Mouse (Mus musculus) frontal cortex, postnatal 25 days (tissue): ENCODE measurements around the gene Zan.

Experiments used
- DNase-seq, 2 experiments: peaks; one replicate each; pipeline ENCODE4 v3.0.0; 2022; ENCODE audit warnings: low spot score in 2 of 2

The Zan gene

GRCm38 (mm10) chr5:137351394-137351793, 125.5 kb downstream of the Zan start:
- no peak for DNase-seq

GRCm38 (mm10) chr5:137351058-137351380, 125.8 kb downstream of the Zan start:
- no peak for DNase-seq

GRCm38 (mm10) chr5:137350205-137351057, 126.4 kb downstream of the Zan start:
- no peak for DNase-seq

GRCm38 (mm10) chr5:137349384-137350204, 127.3 kb downstream of the Zan start, which contains the start of gene Ephb4:
Ephb4 (plus strand) TSS chr5:137350109.
- DNase-seq = peak in 1 of 2 experiments; percentile 30

- DNase-seq = no peak
Observed at GRCm38 (mm10) chr5:137348482-137349383, 128.1 kb downstream of the Zan start.

- no peak for DNase-seq
Observed at GRCm38 (mm10) chr5:137347856-137348255, 129.0 kb downstream of the Zan start.

DNA sequence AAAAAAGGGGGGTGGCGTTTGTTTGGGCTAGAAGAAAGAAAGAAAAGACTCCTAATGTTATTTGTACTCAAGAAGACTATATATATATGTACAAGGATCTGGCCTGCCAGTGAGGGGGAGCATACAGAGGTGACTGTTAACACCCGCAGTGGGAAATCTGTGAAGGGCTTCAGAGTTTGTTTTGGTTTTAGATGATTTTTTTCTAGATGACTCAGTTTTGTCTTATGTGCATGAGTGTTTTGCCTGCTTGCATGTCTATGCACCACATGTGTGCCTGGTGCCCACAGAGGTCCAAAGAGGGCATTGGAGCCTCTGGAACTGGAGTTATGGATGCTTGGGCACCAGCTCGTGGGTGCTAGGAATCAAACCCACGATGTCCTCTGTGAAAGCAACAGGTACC, 129.9 kb downstream of the Zan start:
- no peak for DNase-seq

- DNase-seq = no peak
Observed at GRCm38 (mm10) chr5:137346388-137346787, 130.5 kb downstream of the Zan start.

DNA sequence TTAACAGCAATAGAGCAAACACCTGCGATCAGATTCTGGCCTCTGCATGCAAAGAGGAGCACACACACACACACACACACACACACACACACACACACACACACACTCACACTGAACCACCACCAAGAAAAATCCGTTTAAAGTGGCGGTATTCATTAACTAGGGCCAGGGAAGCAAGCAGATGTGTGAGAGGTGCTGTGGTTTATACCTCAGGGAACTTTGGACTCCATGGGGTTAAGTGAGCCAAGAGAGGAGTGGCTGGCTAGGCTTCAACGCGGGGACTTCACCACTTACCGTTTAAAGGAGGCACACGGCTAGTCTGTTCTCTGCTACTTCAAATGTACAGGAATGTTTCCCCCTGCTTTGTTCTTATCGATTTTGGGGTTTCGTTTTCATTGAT, 131.0 kb downstream of the Zan start:
- no peak for DNase-seq

- no peak for DNase-seq
Observed at GRCm38 (mm10) chr5:137343869-137344268, 133.0 kb downstream of the Zan start.

DNA sequence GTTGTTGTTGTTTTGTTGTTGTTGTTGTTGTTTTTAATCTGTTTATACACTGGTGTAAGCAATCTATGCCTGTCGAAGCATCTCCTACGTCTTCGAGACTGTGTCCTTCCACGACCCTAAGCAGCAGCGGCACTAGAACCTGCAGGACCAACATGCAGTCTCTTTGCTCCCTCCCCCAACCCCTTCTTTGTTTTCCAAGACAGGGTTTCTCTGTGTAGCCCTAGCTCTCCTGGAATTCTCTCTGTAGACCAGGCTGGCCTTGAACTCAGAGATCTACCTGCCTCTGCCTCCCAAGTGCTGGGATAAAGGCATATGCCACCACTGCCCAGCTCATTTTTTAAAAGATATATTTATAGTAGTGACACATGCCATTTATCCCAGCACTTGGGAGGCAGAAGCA, 133.5 kb downstream of the Zan start:
- no peak for DNase-seq

- no peak for DNase-seq
Observed at GRCm38 (mm10) chr5:137342407-137343012, 134.4 kb downstream of the Zan start.

GRCm38 (mm10) chr5:137340222-137340621, 136.6 kb downstream of the Zan start:
- no peak for DNase-seq

DNA sequence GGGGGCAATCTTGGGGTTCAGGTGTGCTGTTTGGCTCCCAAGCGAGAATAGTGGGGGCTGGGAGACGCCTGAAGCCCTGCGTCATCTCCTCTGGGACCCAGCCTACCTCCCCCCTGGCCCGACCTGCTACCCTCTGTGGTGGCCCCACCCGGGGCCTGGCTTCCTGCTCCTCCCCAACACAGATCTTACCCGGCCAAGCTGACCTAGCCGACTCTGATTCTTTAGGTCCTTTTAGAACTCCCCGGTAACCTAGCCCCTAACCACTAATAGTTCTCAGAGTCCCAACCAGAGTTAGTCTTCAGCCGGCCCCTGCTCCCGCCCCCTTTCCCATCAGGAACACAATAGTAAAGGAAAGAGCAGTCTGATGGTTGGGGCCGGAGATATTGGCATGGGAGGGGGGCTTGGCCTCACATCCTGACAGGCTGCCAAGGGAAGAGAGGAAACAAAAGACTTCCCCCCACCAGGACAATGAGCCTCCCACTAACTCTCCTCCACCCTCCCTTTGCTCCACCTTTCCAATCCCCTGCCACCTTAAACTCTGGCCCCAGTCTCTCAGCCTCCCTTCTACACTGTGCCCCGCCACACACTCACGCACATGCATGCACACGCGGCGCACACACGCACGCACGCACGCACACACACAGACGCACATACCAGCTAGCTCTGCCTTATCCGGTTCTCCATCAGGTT, 137.4 kb downstream of the Zan start:
- no peak for DNase-seq

- DNase-seq = no peak
Observed at GRCm38 (mm10) chr5:137338663-137339289, 138.1 kb downstream of the Zan start.

DNA sequence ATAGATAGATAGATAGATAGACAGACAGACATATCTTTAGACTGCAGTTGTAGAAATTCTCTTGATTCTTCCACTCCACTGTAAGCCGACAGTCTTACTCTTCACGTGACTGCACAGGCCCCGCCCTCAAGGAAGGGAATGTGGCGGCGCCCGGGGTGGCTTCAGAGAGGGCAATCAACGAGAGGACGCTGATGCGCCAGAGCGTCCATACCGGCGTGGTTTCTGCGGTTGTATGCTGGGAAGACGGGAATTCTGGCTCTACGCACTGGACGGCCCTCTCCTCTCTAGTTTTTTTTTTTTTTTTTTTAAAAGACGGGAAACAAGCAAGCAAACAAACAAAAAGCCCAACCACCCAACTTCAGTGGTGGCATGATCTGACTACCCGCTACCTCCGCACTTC, 138.6 kb downstream of the Zan start:
- peak; percentile 69 to 80 for DNase-seq

GRCm38 (mm10) chr5:137337190-137337589, 139.7 kb downstream of the Zan start:
- DNase-seq = no peak

GRCm38 (mm10) chr5:137335066-137335465, 141.8 kb downstream of the Zan start:
- no peak for DNase-seq

DNA sequence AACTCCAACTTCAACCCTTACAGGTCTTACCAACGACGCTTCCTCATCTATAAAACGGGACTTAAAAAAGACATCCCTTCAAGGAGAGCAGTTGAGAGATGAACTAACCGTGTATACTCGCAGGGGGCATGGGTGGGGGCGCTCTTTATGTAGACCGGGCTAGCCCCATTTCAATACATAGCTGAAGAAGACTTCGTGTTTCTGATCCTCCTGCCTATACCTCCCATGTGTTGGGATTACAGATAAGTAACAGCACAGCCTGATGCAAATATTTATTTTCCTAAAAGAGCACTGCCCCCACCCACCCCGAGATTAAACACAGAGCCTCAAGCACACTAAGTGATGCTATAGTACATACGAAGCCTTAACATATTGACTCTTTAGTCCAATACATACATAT, 142.5 kb downstream of the Zan start:
- DNase-seq = no peak

- DNase-seq = peak; percentile 81 to 88
Observed at GRCm38 (mm10) chr5:137333512-137334174, 143.2 kb downstream of the Zan start, which contains the start of gene Slc12a9. Slc12a9 (minus strand) TSS chr5:137333597.
